ENCODE assay signal across 15 mouse cellular contexts in genomic region chr5:88588481-88588880, GRCm38 (mm10). TPM values are rescaled to one million over a fixed set of nuclear protein-coding genes. Genes with fewer than 3 reads are reported as not detected.
DNase-seq lines count a peak whose midpoint lies in the region; ATAC-seq lines count a peak whose summit lies in the region.
"Had no signal": no experiment of that assay in that cellular context is flagged by ENCODE, and none has a peak within 500 bp of the region (broad histone marks: within the 10 kb centered on the region; RNA-seq: fewer than 3 reads in every experiment).

No protein-coding gene starts in this region.

- H3K4me2 ChIP-seq in hindbrain, embryonic 13.5 days, result peak overlapping the region; percentile 45
- H3K4me2 ChIP-seq in hindbrain, embryonic 11.5 days (replicated peaks; ENCODE audit: low read depth, low read length), result no peak overlapping the region
- peak overlapping the region; percentile 39 for H3K4me2 ChIP-seq in midbrain, embryonic 13.5 days (replicated peaks)
- H3K4me2 ChIP-seq in midbrain, embryonic 15.5 days, result peak overlapping the region; percentile 28; the same call in 1 of the 2 replicates

- ATAC-seq in hindbrain, embryonic 13.5 days (ENCODE audit: low FRiP score), result no peak
- ATAC-seq in hindbrain, embryonic 11.5 days (ENCODE audit: low FRiP score), result no peak
- no peak for ATAC-seq in midbrain, embryonic 13.5 days
- no peak for ATAC-seq in midbrain, embryonic 15.5 days (replicated peaks)
- ATAC-seq: forebrain, embryonic 16.5 days had no signal

- H3K36me3 ChIP-seq in hindbrain, embryonic 13.5 days, result peaks cover 14% of the 10 kb centered on the region
- no peaks in the 10 kb centered on the region for H3K36me3 ChIP-seq in hindbrain, embryonic 11.5 days (ENCODE audit: control insufficient read depth, insufficient read depth, low read length)
- peaks cover 28% of the 10 kb centered on the region for H3K36me3 ChIP-seq in midbrain, embryonic 13.5 days
- H3K36me3 ChIP-seq in midbrain, embryonic 10.5 days, result peaks cover 11% of the 10 kb centered on the region
- H3K36me3 ChIP-seq in midbrain, embryonic 15.5 days (replicated peaks), result 0 out of 2 replicates have a peak, but pooled peaks cover under 1% of the 10 kb centered on the region

- DNase-seq in hindbrain, embryonic 11.5 days (ENCODE audit: low spot score), result no peak
- no peak for DNase-seq in midbrain, embryonic 10.5 days (ENCODE audit: low spot score)
- DNase-seq in right cerebral cortex, postnatal 4 days, result no peak
- DNase-seq in embryo, embryonic 11 days, result no peak
- DNase-seq: adrenal gland, postnatal 36 days; cerebellum, adult 11-12 months; cerebellum, postnatal 36 days; heart, postnatal 10 days; kidney, adult 18-20 months; retina, postnatal 1 day; thymus, adult 2 months had no signal

- peak overlapping the region; percentile 19; the same call in 1 of the 2 replicates for H3K4me3 ChIP-seq in hindbrain, embryonic 13.5 days
- H3K4me3 ChIP-seq in hindbrain, embryonic 11.5 days (ENCODE audit: low read depth, low read length), result no peak overlapping the region
- H3K4me3 ChIP-seq in midbrain, embryonic 13.5 days (replicated peaks), result peak overlapping the region; percentile 12
- H3K4me3 ChIP-seq in midbrain, embryonic 10.5 days, result no peak overlapping the region
- no peak overlapping the region for H3K4me3 ChIP-seq in midbrain, embryonic 15.5 days

- H3K9ac ChIP-seq in hindbrain, embryonic 13.5 days, result peak overlapping the region; percentile 61
- no peak overlapping the region for H3K9ac ChIP-seq in hindbrain, embryonic 11.5 days (ENCODE audit: low read depth, low read length)
- H3K9ac ChIP-seq in midbrain, embryonic 13.5 days (replicated peaks), result peak overlapping the region; percentile 53
- no peak overlapping the region for H3K9ac ChIP-seq in midbrain, embryonic 15.5 days

- H3K27ac ChIP-seq in hindbrain, embryonic 13.5 days, result no peak overlapping the region
- no peak overlapping the region for H3K27ac ChIP-seq in hindbrain, embryonic 11.5 days (ENCODE audit: low read depth, low read length)
- H3K27ac ChIP-seq in midbrain, embryonic 13.5 days, result no peak overlapping the region
- H3K27ac ChIP-seq in midbrain, embryonic 10.5 days (replicated peaks), result no peak overlapping the region
- no peak overlapping the region for H3K27ac ChIP-seq in midbrain, embryonic 15.5 days

- no peaks in the 10 kb centered on the region for H3K9me3 ChIP-seq in hindbrain, embryonic 13.5 days
- H3K9me3 ChIP-seq in hindbrain, embryonic 11.5 days (ENCODE audit: control insufficient read depth, low read length), result no peaks in the 10 kb centered on the region
- no peaks in the 10 kb centered on the region for H3K9me3 ChIP-seq in midbrain, embryonic 13.5 days
- H3K9me3 ChIP-seq in midbrain, embryonic 10.5 days (replicated peaks), result no peaks in the 10 kb centered on the region
- no peaks in the 10 kb centered on the region for H3K9me3 ChIP-seq in midbrain, embryonic 15.5 days

- 42% methylated on average over 5 of the region's 5 CpGs for WGBS in hindbrain, embryonic 13.5 days
- 46% methylated on average over 5 of the region's 5 CpGs for WGBS in hindbrain, embryonic 11.5 days
- 52% methylated on average over 5 of the region's 5 CpGs for whole genome bisulfite sequencing in midbrain, embryonic 13.5 days
- 62% methylated on average over 5 of the region's 5 CpGs for WGBS in midbrain, embryonic 10.5 days
- WGBS in midbrain, embryonic 15.5 days, result 50% methylated on average over 5 of the region's 5 CpGs

- H3K4me1 ChIP-seq in hindbrain, embryonic 13.5 days (replicated peaks), result peaks cover 51% of the 10 kb centered on the region
- peaks cover 6% of the 10 kb centered on the region for H3K4me1 ChIP-seq in hindbrain, embryonic 11.5 days (replicated peaks; ENCODE audit: control insufficient read depth, insufficient read depth, low read length)
- H3K4me1 ChIP-seq in midbrain, embryonic 13.5 days (replicated peaks), result peaks cover 53% of the 10 kb centered on the region
- peaks cover 43% of the 10 kb centered on the region for H3K4me1 ChIP-seq in midbrain, embryonic 10.5 days
- peaks cover 48% of the 10 kb centered on the region for H3K4me1 ChIP-seq in midbrain, embryonic 15.5 days

- H3K27me3 ChIP-seq in hindbrain, embryonic 13.5 days, result no peaks in the 10 kb centered on the region
- no peaks in the 10 kb centered on the region for H3K27me3 ChIP-seq in hindbrain, embryonic 11.5 days (ENCODE audit: control insufficient read depth, insufficient read depth, low read length)
- no peaks in the 10 kb centered on the region for H3K27me3 ChIP-seq in midbrain, embryonic 13.5 days
- no peaks in the 10 kb centered on the region for H3K27me3 ChIP-seq in midbrain, embryonic 10.5 days (ENCODE audit: low read depth, poor library complexity, severe bottlenecking)
- no peaks in the 10 kb centered on the region for H3K27me3 ChIP-seq in midbrain, embryonic 15.5 days (replicated peaks)

RNA-seq across cellular contexts. Expression of gene Rufy3, which starts 23.6 kb away (rescaled TPM):
- 299 and 313 TPM in 2 replicates for polyA plus RNA-seq in hindbrain, embryonic 13.5 days (2015; fragmentation: Nextera tagmentation; extraction: Ambion mirVana)
- polyA plus RNA-seq in hindbrain, embryonic 11.5 days (2014; fragmentation: Nextera tagmentation; extraction: Ambion mirVana), result 168 and 180 TPM in 2 replicates
- 304 and 317 TPM in 2 replicates for polyA plus RNA-seq in midbrain, embryonic 13.5 days (2015; fragmentation: Nextera tagmentation; extraction: Ambion mirVana)
- polyA plus RNA-seq in midbrain, embryonic 10.5 days (2016; fragmentation: Nextera tagmentation; extraction: Ambion mirVana), result 46.8 and 90.3 TPM in 2 replicates
- 309 and 321 TPM in 2 replicates for polyA plus RNA-seq in midbrain, embryonic 15.5 days (2015; fragmentation: Nextera tagmentation; extraction: Ambion mirVana)

RNA-seq across cellular contexts. Expression of gene Utp3, which starts 34.2 kb away (rescaled TPM):
- polyA plus RNA-seq in hindbrain, embryonic 13.5 days (2015; fragmentation: Nextera tagmentation; extraction: Ambion mirVana), result 57.0 and 57.5 TPM in 2 replicates
- 68.7 and 75.4 TPM in 2 replicates for polyA plus RNA-seq in hindbrain, embryonic 11.5 days (2014; fragmentation: Nextera tagmentation; extraction: Ambion mirVana)
- polyA plus RNA-seq in midbrain, embryonic 13.5 days (2015; fragmentation: Nextera tagmentation; extraction: Ambion mirVana), result 56.0 and 59.3 TPM in 2 replicates
- 72.4 and 78.3 TPM in 2 replicates for polyA plus RNA-seq in midbrain, embryonic 10.5 days (2016; fragmentation: Nextera tagmentation; extraction: Ambion mirVana)
- 45.1 and 46.9 TPM in 2 replicates for polyA plus RNA-seq in midbrain, embryonic 15.5 days (2015; fragmentation: Nextera tagmentation; extraction: Ambion mirVana)

Comparison
In these comparisons a context has a peak if more than half of its experiments do, and no peak if none do; other contexts are left out.
1. H3K4me3 ChIP-seq: peak in hindbrain, embryonic 13.5 days (single experiment) and midbrain, embryonic 13.5 days (single experiment); none in hindbrain, embryonic 11.5 days (single experiment), midbrain, embryonic 10.5 days (single experiment) and midbrain, embryonic 15.5 days (single experiment).
2. H3K9ac ChIP-seq: peak in hindbrain, embryonic 13.5 days (single experiment) and midbrain, embryonic 13.5 days (single experiment); none in hindbrain, embryonic 11.5 days (single experiment) and midbrain, embryonic 15.5 days (single experiment).